8 mouse cellular contexts compared by ENCODE assay signal in the genomic region with DNA sequence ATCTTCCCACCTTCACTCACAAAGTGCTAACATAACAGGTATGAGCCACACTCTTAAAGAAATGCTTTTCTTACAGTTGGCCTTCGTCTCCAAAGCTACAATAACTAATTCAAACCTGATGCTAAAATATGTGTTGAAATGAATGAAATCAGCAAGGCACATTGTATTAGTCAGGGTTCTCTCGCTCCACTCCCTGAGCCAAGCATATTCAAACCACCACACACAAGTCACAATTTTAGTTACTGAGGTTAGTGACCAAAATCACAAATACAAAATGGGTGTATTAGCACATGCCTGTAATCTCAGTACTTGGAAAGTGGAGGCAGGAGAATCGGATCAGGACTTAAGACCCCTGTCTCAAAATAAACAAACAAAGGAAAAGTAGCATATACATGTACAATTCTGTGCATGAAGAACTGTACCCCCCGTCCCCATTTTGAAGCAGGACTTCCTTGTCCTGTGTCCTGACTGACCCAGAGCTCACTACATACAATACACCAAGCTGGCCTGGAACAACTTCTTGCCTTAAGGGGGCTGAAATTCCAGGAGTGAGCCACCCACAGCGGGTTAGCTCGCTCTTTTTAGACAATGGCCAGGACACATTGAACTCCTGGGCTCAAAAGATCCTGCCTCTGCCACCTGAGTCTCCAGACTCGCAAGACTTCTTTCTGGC. TPM values are rescaled to one million over a fixed set of nuclear protein-coding genes. Genes with fewer than 3 reads are reported as not detected.
DNase-seq lines count a peak whose midpoint lies in the region; ATAC-seq and TF ChIP-seq lines count a peak whose summit lies in the region.

No protein-coding gene starts in this region.

- no peaks in the 10 kb centered on the region for H3K9me3 ChIP-seq in lung, embryonic 15.5 days
- no peaks in the 10 kb centered on the region for H3K9me3 ChIP-seq in hindbrain, embryonic 15.5 days
- H3K9me3 ChIP-seq in midbrain, embryonic 16.5 days (replicated peaks; ENCODE audit: control insufficient read depth, low read length, poor library complexity, severe bottlenecking): no peaks in the 10 kb centered on the region

- peak overlapping the region; percentile 74 for H3K4me2 ChIP-seq in lung, embryonic 15.5 days
- peak overlapping the region; percentile 96 for H3K4me2 ChIP-seq in hindbrain, embryonic 15.5 days
- H3K4me2 ChIP-seq in midbrain, embryonic 16.5 days (ENCODE audit: low read length): peak overlapping the region; percentile 92

- no peak for DNase-seq in lung, postnatal 10 days
- DNase-seq in adrenal gland, postnatal 25 days: no peak
- DNase-seq in layer of hippocampus, postnatal 25 days (ENCODE audit: extremely low spot score in 1 of 2, low spot score in 1 of 2): no peak
- no peak for DNase-seq in left cerebral cortex, adult 11 months (ENCODE audit: low spot score)

- H3K36me3 ChIP-seq in lung, embryonic 15.5 days: peaks cover 17% of the 10 kb centered on the region
- peaks cover 19% of the 10 kb centered on the region for H3K36me3 ChIP-seq in hindbrain, embryonic 15.5 days
- peaks cover 3% of the 10 kb centered on the region for H3K36me3 ChIP-seq in midbrain, embryonic 16.5 days (ENCODE audit: control insufficient read depth, insufficient read depth, low read length)

- no peak for TF ChIP-seq POLR2A in cortical plate, adult 2 months (IDR thresholded peaks at IDR 0.05; ENCODE audit: extremely low read depth, insufficient read depth, low read length)

- peaks cover 23% of the 10 kb centered on the region for H3K4me1 ChIP-seq in lung, embryonic 15.5 days
- peaks cover 5% of the 10 kb centered on the region for H3K4me1 ChIP-seq in cortical plate, adult 2 months (ENCODE audit: control insufficient read depth, insufficient read depth, low read length)
- H3K4me1 ChIP-seq in hindbrain, embryonic 15.5 days (replicated peaks): peaks cover 40% of the 10 kb centered on the region
- H3K4me1 ChIP-seq in midbrain, embryonic 16.5 days (ENCODE audit: control insufficient read depth, insufficient read depth, low read length): peaks cover 22% of the 10 kb centered on the region

- H3K9ac ChIP-seq in lung, embryonic 15.5 days: peak overlapping the region; percentile 83
- peak overlapping the region; percentile 95 for H3K9ac ChIP-seq in hindbrain, embryonic 15.5 days
- H3K9ac ChIP-seq in midbrain, embryonic 16.5 days (ENCODE audit: low read depth, low read length): peak overlapping the region; percentile 98

- peak overlapping the region; percentile 64 for H3K4me3 ChIP-seq in lung, embryonic 15.5 days
- peak overlapping the region; percentile 69 for H3K4me3 ChIP-seq in cortical plate, adult 2 months (ENCODE audit: insufficient read depth, low read length)
- H3K4me3 ChIP-seq in hindbrain, embryonic 15.5 days: peak overlapping the region; percentile 79
- peak overlapping the region; percentile 60 for H3K4me3 ChIP-seq in midbrain, embryonic 16.5 days (ENCODE audit: low read depth, low read length)

- no peaks in the 10 kb centered on the region for H3K27me3 ChIP-seq in lung, embryonic 15.5 days
- H3K27me3 ChIP-seq in hindbrain, embryonic 15.5 days: no peaks in the 10 kb centered on the region
- H3K27me3 ChIP-seq in midbrain, embryonic 16.5 days (ENCODE audit: control insufficient read depth, insufficient read depth, low read depth, low read length): no peaks in the 10 kb centered on the region

- ATAC-seq in lung, embryonic 15.5 days (ENCODE audit: borderline replicate concordance, extremely low read depth, low FRiP score, low TSS enrichment): peak; percentile 20; the same call in 1 of the 2 replicates
- no peak for ATAC-seq in hindbrain, embryonic 15.5 days (ENCODE audit: low FRiP score, low read depth)
- ATAC-seq in midbrain, embryonic 16.5 days: peak; percentile 22; the same call in 1 of the 2 replicates

- peak overlapping the region; percentile 90 for H3K27ac ChIP-seq in lung, embryonic 15.5 days
- H3K27ac ChIP-seq in cortical plate, adult 2 months (ENCODE audit: insufficient read depth, low read length): peak overlapping the region; percentile 97
- peak overlapping the region; percentile 94 for H3K27ac ChIP-seq in hindbrain, embryonic 15.5 days (replicated peaks)
- H3K27ac ChIP-seq in midbrain, embryonic 16.5 days (ENCODE audit: low read length): peak overlapping the region; percentile 94

- WGBS in lung, embryonic 15.5 days: 15% methylated on average over 7 of the region's 7 CpGs
- WGBS in hindbrain, embryonic 15.5 days: 31% methylated on average over 7 of the region's 7 CpGs
- WGBS in midbrain, embryonic 16.5 days: 25% methylated on average over 7 of the region's 7 CpGs

- TF ChIP-seq CTCF in cortical plate, adult 2 months (IDR thresholded peaks at IDR 0.05; ENCODE audit: extremely low read depth, insufficient read depth, low read length): no peak

RNA-seq across cellular contexts. Expression of gene Ndufs3, which starts 12.1 kb away (rescaled TPM):
- polyA plus RNA-seq in lung, embryonic 15.5 days (2015; fragmentation: Nextera tagmentation; extraction: Ambion mirVana): 199 and 207 TPM in 2 replicates
- polyA plus RNA-seq in cortical plate, adult 2 months (2012; rRNA removed): 222 and 229 TPM in 2 replicates
- 208 and 220 TPM in 2 replicates for polyA plus RNA-seq in hindbrain, embryonic 15.5 days (2015; fragmentation: Nextera tagmentation; extraction: Ambion mirVana)
- polyA plus RNA-seq in midbrain, embryonic 16.5 days (2015; fragmentation: Nextera tagmentation; extraction: Ambion mirVana): 206 and 208 TPM in 2 replicates
- 313 and 358 TPM in 2 replicates for total RNA-seq in adrenal gland, postnatal 25 days (2021)
- 100 to 1,000 TPM; 219 to 254 TPM for total RNA-seq in layer of hippocampus, postnatal 25 days (2021)

RNA-seq across cellular contexts. Expression of gene Kbtbd4, which starts 12.2 kb away (rescaled TPM):
- polyA plus RNA-seq in lung, embryonic 15.5 days (2015; fragmentation: Nextera tagmentation; extraction: Ambion mirVana): 36.8 and 37.8 TPM in 2 replicates
- 25.3 and 28.1 TPM in 2 replicates for polyA plus RNA-seq in cortical plate, adult 2 months (2012; rRNA removed)
- 52.7 and 58.0 TPM in 2 replicates for polyA plus RNA-seq in hindbrain, embryonic 15.5 days (2015; fragmentation: Nextera tagmentation; extraction: Ambion mirVana)
- 61.6 and 62.6 TPM in 2 replicates for polyA plus RNA-seq in midbrain, embryonic 16.5 days (2015; fragmentation: Nextera tagmentation; extraction: Ambion mirVana)
- total RNA-seq in adrenal gland, postnatal 25 days (2021): 30.9 and 36.0 TPM in 2 replicates
- total RNA-seq in layer of hippocampus, postnatal 25 days (2021): 10 to 100 TPM; 32.5 to 43.0 TPM

RNA-seq across cellular contexts. Expression of gene Celf1, which starts 23.5 kb away (rescaled TPM):
- 80.7 and 81.8 TPM in 2 replicates for polyA plus RNA-seq in lung, embryonic 15.5 days (2015; fragmentation: Nextera tagmentation; extraction: Ambion mirVana)
- polyA plus RNA-seq in cortical plate, adult 2 months (2012; rRNA removed): 102 and 107 TPM in 2 replicates
- polyA plus RNA-seq in hindbrain, embryonic 15.5 days (2015; fragmentation: Nextera tagmentation; extraction: Ambion mirVana): 94.7 and 103 TPM in 2 replicates
- 115 and 121 TPM in 2 replicates for polyA plus RNA-seq in midbrain, embryonic 16.5 days (2015; fragmentation: Nextera tagmentation; extraction: Ambion mirVana)
- 92.6 and 96.8 TPM in 2 replicates for total RNA-seq in adrenal gland, postnatal 25 days (2021)
- total RNA-seq in layer of hippocampus, postnatal 25 days (2021): 100 to 1,000 TPM; 138 to 153 TPM

RNA-seq across cellular contexts. Expression of gene C1qtnf4, which starts 31.0 kb away (rescaled TPM):
- 4.0 TPM in 2 replicates for polyA plus RNA-seq in lung, embryonic 15.5 days (2015; fragmentation: Nextera tagmentation; extraction: Ambion mirVana)
- 363 and 369 TPM in 2 replicates for polyA plus RNA-seq in cortical plate, adult 2 months (2012; rRNA removed)
- 152 and 182 TPM in 2 replicates for polyA plus RNA-seq in hindbrain, embryonic 15.5 days (2015; fragmentation: Nextera tagmentation; extraction: Ambion mirVana)
- 42.6 and 55.6 TPM in 2 replicates for polyA plus RNA-seq in midbrain, embryonic 16.5 days (2015; fragmentation: Nextera tagmentation; extraction: Ambion mirVana)
- total RNA-seq in adrenal gland, postnatal 25 days (2021): 1.00 and 1.9 TPM in 2 replicates
- total RNA-seq in layer of hippocampus, postnatal 25 days (2021): 100 to 1,000 TPM; 209 to 222 TPM
